Mouse (Mus musculus) midbrain, embryonic 13.5 days (tissue): ENCODE measurements at regions not wholly inside any gene's neighbourhood (a gene's known extent, or its start where the extent isn't known, plus 50 kb on each side); places are given as distances from the start of the nearest gene placed in this dataset.

Source experiments
- ATAC-seq: fragments of 200-750 bp; cut with Nextera tagmentation; 2 replicates; pipeline ENCODE4 v1.8.0; 2017; ENCODE audit warnings: mild to moderate bottlenecking, moderate TSS enrichment, moderate library complexity
- H3K27ac ChIP-seq: fragments of 300-500 bp; sonication (generic); 2 replicates; pipeline ENCODE4 v1.5.1; 2015; ENCODE audit warnings: inconsistent platforms, mild to moderate bottlenecking, moderate library complexity
- H3K27me3 ChIP-seq: fragments of 300-500 bp; sonication (generic); 2 replicates; pipeline ENCODE4 v1.6.1; 2015; ENCODE audit warnings: mild to moderate bottlenecking, inconsistent platforms
- H3K36me3 ChIP-seq: fragments of 300-500 bp; sonication (generic); 2 replicates; pipeline ENCODE4 v1.6.1; 2015; ENCODE audit warnings: mild to moderate bottlenecking, inconsistent platforms
- H3K4me1 ChIP-seq: fragments of 300-500 bp; sonication (generic); replicated peaks from 2 replicates; pipeline ENCODE4 v1.6.1; 2015; ENCODE audit warnings: inconsistent platforms
- H3K4me2 ChIP-seq: fragments of 300-500 bp; sonication (generic); replicated peaks from 2 replicates; pipeline ENCODE4 v1.6.1; 2015; ENCODE audit warnings: moderate library complexity, mild to moderate bottlenecking, inconsistent platforms
- H3K4me3 ChIP-seq: fragments of 300-500 bp; sonication (generic); replicated peaks from 2 replicates; pipeline ENCODE4 v1.5.1; 2015; ENCODE audit warnings: mild to moderate bottlenecking, inconsistent platforms
- H3K9ac ChIP-seq: fragments of 300-500 bp; sonication (generic); replicated peaks from 2 replicates; pipeline ENCODE4 v1.6.1; 2015; ENCODE audit warnings: mild to moderate bottlenecking, inconsistent platforms
- H3K9me3 ChIP-seq: fragments of 300-500 bp; sonication (generic); 2 replicates; pipeline ENCODE4 v1.6.1; 2016; ENCODE audit warnings: mild to moderate bottlenecking, inconsistent platforms
- WGBS: fragments of 180-500 bp; shearing (Covaris S2); methylation state at CpG from one replicate; pipeline ENCODE4 v1.1.7; 2015; 5-methylcytosine and 5-hydroxymethylcytosine counted together

GRCm38 (mm10) chr2:167759603-167760390 lies 70.2 kb upstream of the Tmem189 start:
- Histone ChIP-seq H3K9me3 (no peaks in the 10 kb centered on the region), H3K9ac (no peak overlapping the region; the same call in 1 of the 2 replicates), H3K36me3 (no peaks in the 10 kb centered on the region), H3K4me2 (no peak overlapping the region), H3K27me3 (no peaks in the 10 kb centered on the region), H3K4me1 (peaks cover under 1% of the 10 kb centered on the region; the same call in 1 of the 2 replicates), H3K4me3 (no peak overlapping the region), H3K27ac (no peak overlapping the region)
- ATAC-seq: no peak
- WGBS: 87% methylated on average over 9 of the region's 9 CpGs

- Histone ChIP-seq H3K27me3 (no peaks in the 10 kb centered on the region), H3K9me3 (no peaks in the 10 kb centered on the region), H3K9ac (no peak overlapping the region), H3K4me3 (no peak overlapping the region), H3K4me2 (no peak overlapping the region), H3K4me1 (0 out of 2 replicates have a peak, but pooled peaks cover 3% of the 10 kb centered on the region), H3K27ac (no peak overlapping the region), H3K36me3 (no peaks in the 10 kb centered on the region)
- WGBS: 69% methylated on average over 12 of the region's 12 CpGs
- no peak; the same call in 1 of the 2 replicates for ATAC-seq
Observed at GRCm38 (mm10) chr2:167757157-167757780, 67.6 kb upstream of the Tmem189 start.

GRCm38 (mm10) chr2:167756721-167757120 lies 67.1 kb upstream of the Tmem189 start:
- 86% methylated on average over 12 of the region's 12 CpGs for WGBS
- Histone ChIP-seq H3K4me1 (0 out of 2 replicates have a peak, but pooled peaks cover 3% of the 10 kb centered on the region), H3K9ac (no peak overlapping the region), H3K36me3 (no peaks in the 10 kb centered on the region), H3K9me3 (no peaks in the 10 kb centered on the region), H3K27ac (no peak overlapping the region), H3K4me2 (no peak overlapping the region), H3K4me3 (no peak overlapping the region), H3K27me3 (no peaks in the 10 kb centered on the region)
- no peak for ATAC-seq

GRCm38 (mm10) chr2:167754929-167755551 lies 65.4 kb upstream of the Tmem189 start:
- no peaks in the 10 kb centered on the region for H3K36me3 ChIP-seq
- no peak overlapping the region for H3K4me2 ChIP-seq
- H3K9ac ChIP-seq: no peak overlapping the region
- no peaks in the 10 kb centered on the region for H3K27me3 ChIP-seq
- 0 out of 2 replicates have a peak, but pooled peaks cover 3% of the 10 kb centered on the region for H3K4me1 ChIP-seq
- H3K27ac ChIP-seq: no peak overlapping the region
- H3K4me3 ChIP-seq: no peak overlapping the region
- 88% methylated on average over 22 of the region's 22 CpGs for WGBS
- no peak for ATAC-seq
- H3K9me3 ChIP-seq: no peaks in the 10 kb centered on the region

- H3K4me2 ChIP-seq: no peak overlapping the region
- H3K4me1 ChIP-seq: 0 out of 2 replicates have a peak, but pooled peaks cover 3% of the 10 kb centered on the region
- no peaks in the 10 kb centered on the region for H3K9me3 ChIP-seq
- H3K9ac ChIP-seq: no peak overlapping the region
- H3K27me3 ChIP-seq: no peaks in the 10 kb centered on the region
- H3K27ac ChIP-seq: no peak overlapping the region
- ATAC-seq: no peak
- WGBS: 78% methylated on average over 9 of the region's 9 CpGs
- no peak overlapping the region for H3K4me3 ChIP-seq
- no peaks in the 10 kb centered on the region for H3K36me3 ChIP-seq
Observed at GRCm38 (mm10) chr2:167753898-167754297, 64.3 kb upstream of the Tmem189 start.

GRCm38 (mm10) chr2:167752805-167753556 lies 63.4 kb upstream of the Tmem189 start:
- Histone ChIP-seq H3K27me3 (no peaks in the 10 kb centered on the region), H3K9ac (no peak overlapping the region), H3K27ac (no peak overlapping the region), H3K4me1 (0 out of 2 replicates have a peak, but pooled peaks cover 3% of the 10 kb centered on the region), H3K4me2 (no peak overlapping the region), H3K4me3 (no peak overlapping the region), H3K9me3 (no peaks in the 10 kb centered on the region), H3K36me3 (no peaks in the 10 kb centered on the region)
- ATAC-seq: no peak
- WGBS: 69% methylated on average over 12 of the region's 12 CpGs

- Histone ChIP-seq H3K27ac (no peak overlapping the region), H3K36me3 (no peaks in the 10 kb centered on the region), H3K4me1 (peaks cover 16% of the 10 kb centered on the region; the same call in 1 of the 2 replicates), H3K4me3 (no peak overlapping the region), H3K27me3 (no peaks in the 10 kb centered on the region), H3K4me2 (no peak overlapping the region), H3K9me3 (no peaks in the 10 kb centered on the region), H3K9ac (no peak overlapping the region)
- no peak for ATAC-seq
- 60% methylated on average over 2 of the region's 2 CpGs for WGBS
Observed at GRCm38 (mm10) chr2:167751585-167751984, 62.0 kb upstream of the Tmem189 start.

- Histone ChIP-seq H3K9me3 (no peaks in the 10 kb centered on the region), H3K36me3 (no peaks in the 10 kb centered on the region), H3K27me3 (no peaks in the 10 kb centered on the region), H3K4me3 (no peak overlapping the region), H3K9ac (no peak overlapping the region), H3K27ac (no peak overlapping the region), H3K4me2 (no peak overlapping the region), H3K4me1 (peaks cover 19% of the 10 kb centered on the region)
- WGBS: 95% methylated on average over 6 of the region's 6 CpGs
- no peak for ATAC-seq
Observed at GRCm38 (mm10) chr2:167748297-167748696, 58.7 kb upstream of the Tmem189 start.

- 0 out of 2 replicates have a peak overlapping the region, but pooled peaks have one; percentile 2 for H3K27ac ChIP-seq
- peak; percentile 34; the same call in 1 of the 2 replicates for ATAC-seq
- H3K9ac ChIP-seq: no peak overlapping the region
- H3K27me3 ChIP-seq: no peaks in the 10 kb centered on the region
- H3K36me3 ChIP-seq: no peaks in the 10 kb centered on the region
- WGBS: 62% methylated on average over 13 of the region's 13 CpGs
- H3K9me3 ChIP-seq: no peaks in the 10 kb centered on the region
- peaks cover 17% of the 10 kb centered on the region for H3K4me1 ChIP-seq
- H3K4me2 ChIP-seq: no peak overlapping the region
- H3K4me3 ChIP-seq: no peak overlapping the region
Observed at GRCm38 (mm10) chr2:167747164-167747843, 57.7 kb upstream of the Tmem189 start.

- Histone ChIP-seq H3K9ac (no peak overlapping the region), H3K27ac (no peak overlapping the region), H3K27me3 (no peaks in the 10 kb centered on the region), H3K9me3 (no peaks in the 10 kb centered on the region), H3K4me1 (peaks cover 17% of the 10 kb centered on the region), H3K4me3 (no peak overlapping the region), H3K4me2 (no peak overlapping the region), H3K36me3 (no peaks in the 10 kb centered on the region)
- no peak for ATAC-seq
- 84% methylated on average over 4 of the region's 4 CpGs for WGBS
Observed at GRCm38 (mm10) chr2:167746344-167746743, 56.7 kb upstream of the Tmem189 start.

- Histone ChIP-seq H3K9me3 (no peaks in the 10 kb centered on the region), H3K4me3 (no peak overlapping the region), H3K27ac (no peak overlapping the region), H3K9ac (no peak overlapping the region), H3K4me1 (peaks cover 17% of the 10 kb centered on the region), H3K36me3 (no peaks in the 10 kb centered on the region), H3K4me2 (no peak overlapping the region), H3K27me3 (no peaks in the 10 kb centered on the region)
- ATAC-seq: 0 out of 2 replicates have a peak, but pooled peaks have one; percentile 27
- WGBS: 68% methylated on average over 6 of the region's 6 CpGs
Observed at GRCm38 (mm10) chr2:167745409-167745808, 55.8 kb upstream of the Tmem189 start.
